Mouse (Mus musculus): Measurements from ENCODE around the gene Tbx19.

The Tbx19 gene

GRCm38 (mm10) chr1:165184178-165184577 is 23.6 kb upstream of the Tbx19 start:
- DNase-seq (ENCODE audit: low spot score in 2 of 2), result no peak

DNA sequence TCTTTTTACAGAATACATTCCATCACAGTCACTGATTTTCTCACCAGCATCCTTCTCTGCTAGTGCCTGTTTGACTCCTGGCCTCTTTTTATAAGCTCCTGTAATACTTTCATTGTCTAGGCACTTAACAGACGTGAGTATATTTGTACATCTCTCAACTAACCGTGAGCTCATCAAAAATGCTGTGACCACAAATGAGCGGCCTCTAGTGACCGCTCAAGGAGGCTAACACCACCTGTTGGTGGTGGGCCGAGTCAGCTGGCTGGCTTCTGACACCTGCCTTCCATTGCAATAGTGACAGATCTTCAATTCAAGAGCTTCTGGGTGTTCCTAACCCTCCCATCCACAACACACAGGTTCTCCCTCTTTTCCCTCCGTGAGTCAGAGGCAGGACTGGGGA is 22.8 kb upstream of the Tbx19 start:
- DNase-seq (ENCODE audit: low spot score in 2 of 2), result no peak

- DNase-seq (ENCODE audit: low spot score in 2 of 2), result no peak
Measured at GRCm38 (mm10) chr1:165179321-165179720, 18.7 kb upstream of the Tbx19 start.

DNA sequence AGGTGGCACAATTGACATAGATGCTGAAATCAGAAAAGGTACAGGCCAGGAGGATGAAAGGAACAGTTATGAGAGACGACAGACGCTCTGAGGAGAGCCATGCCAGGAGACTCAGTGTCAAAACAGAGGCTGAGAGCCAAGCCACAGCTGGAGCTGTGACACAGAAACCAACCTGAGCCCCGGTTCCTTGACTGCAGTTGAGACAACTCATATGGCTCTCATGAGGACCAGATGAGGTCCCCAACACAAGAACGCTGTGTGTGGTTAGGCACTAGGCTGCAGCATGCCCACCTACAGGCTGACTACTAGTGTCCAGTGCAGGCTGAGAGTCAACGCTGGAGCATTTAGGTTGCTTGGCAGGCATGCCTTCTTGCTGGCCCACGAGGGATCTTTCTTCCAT is 17.5 kb upstream of the Tbx19 start:
- DNase-seq (ENCODE audit: low spot score in 2 of 2), result no peak

GRCm38 (mm10) chr1:165174059-165174616 is 13.6 kb upstream of the Tbx19 start:
- DNase-seq (ENCODE audit: low spot score in 2 of 2), result no peak

DNA sequence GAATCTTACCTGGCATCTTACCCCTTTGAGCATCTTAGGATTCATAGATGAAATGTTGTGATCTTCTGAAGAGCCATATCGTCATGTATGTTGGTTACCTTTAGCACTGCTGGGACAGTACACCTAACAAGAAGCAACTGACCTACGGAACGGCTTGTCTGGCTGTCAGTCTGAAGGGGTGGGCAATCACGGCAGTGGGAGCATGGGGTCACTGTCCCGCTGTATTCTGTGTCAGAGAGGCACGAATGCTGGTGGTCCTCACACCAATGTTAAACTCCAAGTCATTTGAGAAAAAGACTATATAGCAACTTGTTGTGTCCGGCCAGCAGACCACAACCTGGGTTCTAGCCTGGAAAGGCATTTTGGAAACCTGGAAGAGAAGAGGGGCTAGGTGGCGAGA is 10.7 kb upstream of the Tbx19 start:
- DNase-seq (ENCODE audit: low spot score in 2 of 2), result no peak

DNA sequence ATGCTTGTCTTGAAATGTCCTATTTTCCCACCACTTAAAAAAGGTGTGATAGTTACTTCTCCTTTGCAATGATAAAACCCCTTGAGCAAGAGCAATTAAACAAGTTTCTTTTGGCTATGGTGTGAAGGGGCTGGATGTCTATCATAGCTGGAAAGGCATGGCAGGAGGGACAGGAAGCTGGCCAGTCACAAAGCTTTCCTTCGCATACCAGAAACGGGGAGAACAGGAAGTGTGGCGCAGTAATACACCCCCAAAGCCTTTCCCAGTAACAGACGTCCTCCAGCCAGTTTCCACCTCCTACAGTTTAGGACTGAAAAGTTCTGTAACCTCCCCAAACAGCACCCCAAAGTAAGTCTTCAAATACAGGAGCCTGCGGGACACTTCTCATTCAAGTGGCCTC is 9.6 kb upstream of the Tbx19 start:
- no peak for DNase-seq (ENCODE audit: low spot score in 2 of 2)

DNA sequence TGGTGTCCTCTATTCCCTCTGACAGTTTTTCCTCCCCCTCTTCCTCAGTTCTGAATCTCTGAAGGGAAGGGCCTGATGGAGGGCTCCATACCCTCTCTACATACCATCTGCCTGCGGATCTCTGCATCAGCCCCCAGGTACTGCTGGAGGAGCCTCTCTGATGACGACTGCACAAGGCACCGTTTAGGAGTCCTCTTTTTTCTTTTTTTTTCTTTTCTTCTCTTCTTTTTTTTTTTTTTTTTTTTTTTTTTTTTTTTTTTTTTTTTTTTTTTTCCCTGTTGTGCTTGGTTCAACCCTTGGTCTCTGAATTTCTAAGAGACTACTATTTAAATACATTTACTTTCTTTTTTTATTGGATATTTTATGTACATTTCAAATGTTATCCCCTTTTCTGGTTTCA is 8.9 kb upstream of the Tbx19 start:
- no peak for DNase-seq (ENCODE audit: low spot score in 2 of 2)

GRCm38 (mm10) chr1:165164920-165165319 is 4.3 kb upstream of the Tbx19 start:
- no peak for DNase-seq (ENCODE audit: low spot score in 2 of 2)

DNA sequence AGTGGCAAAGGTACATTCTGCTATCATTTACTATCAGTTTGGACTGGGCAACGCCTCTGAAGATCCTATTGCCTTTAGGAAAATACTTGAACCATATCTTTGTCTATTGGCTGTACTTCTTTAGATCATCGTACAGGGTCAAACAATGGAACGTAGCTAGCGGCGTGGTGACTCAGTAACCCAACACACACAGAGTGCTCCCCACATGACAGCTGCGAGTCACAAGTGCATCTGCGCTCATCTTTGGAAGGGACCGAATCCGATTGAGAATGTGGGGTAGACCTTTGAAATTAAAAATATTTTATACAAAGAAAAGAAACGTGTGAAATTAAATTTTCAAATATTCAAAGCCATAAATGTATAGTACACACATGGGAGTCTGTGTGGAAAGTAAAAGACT is 1.7 kb downstream of the Tbx19 start:
- no peak for DNase-seq (ENCODE audit: low spot score in 2 of 2)

DNA sequence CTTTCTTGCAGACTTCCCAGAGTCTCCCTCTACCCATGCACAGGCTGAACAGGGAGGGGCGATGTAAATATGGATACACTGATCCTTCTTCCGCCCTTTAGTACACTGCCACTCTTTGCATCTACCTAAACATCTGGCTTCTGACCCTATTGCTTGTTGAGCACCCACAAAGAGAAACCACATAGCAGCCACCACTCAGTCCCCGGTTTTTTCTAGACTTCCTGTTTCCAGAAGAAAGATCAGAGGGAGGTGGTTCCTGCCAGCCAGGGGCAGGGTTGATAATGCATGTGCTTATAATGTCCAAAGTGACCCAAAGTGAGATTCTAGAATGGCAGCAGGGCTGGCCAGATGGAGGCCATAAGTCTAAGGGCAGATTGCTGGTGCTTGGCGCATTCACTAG is 6.4 kb downstream of the Tbx19 start:
- no peak for DNase-seq (ENCODE audit: low spot score in 2 of 2)

DNA sequence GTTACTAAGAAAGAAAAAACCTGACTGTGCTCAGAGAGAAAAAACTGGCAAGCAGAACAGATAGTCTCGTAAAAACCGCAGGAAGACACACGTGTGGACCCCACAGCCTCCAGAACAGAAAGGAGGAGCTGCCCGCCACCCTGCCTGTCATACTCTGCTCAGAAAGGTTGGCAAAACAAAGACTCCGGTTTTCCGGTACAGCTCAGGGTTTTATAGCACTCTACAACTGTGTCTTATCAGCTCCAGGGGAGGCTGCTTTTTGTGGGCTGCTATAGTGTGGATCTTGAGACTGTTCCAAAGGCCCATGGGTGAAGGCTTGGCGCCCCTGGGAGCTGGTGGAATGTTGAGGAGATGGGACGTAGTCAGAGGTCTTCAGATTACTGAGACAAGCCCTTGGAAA is 9.4 kb downstream of the Tbx19 start:
- no peak for DNase-seq (ENCODE audit: low spot score in 2 of 2)

DNA sequence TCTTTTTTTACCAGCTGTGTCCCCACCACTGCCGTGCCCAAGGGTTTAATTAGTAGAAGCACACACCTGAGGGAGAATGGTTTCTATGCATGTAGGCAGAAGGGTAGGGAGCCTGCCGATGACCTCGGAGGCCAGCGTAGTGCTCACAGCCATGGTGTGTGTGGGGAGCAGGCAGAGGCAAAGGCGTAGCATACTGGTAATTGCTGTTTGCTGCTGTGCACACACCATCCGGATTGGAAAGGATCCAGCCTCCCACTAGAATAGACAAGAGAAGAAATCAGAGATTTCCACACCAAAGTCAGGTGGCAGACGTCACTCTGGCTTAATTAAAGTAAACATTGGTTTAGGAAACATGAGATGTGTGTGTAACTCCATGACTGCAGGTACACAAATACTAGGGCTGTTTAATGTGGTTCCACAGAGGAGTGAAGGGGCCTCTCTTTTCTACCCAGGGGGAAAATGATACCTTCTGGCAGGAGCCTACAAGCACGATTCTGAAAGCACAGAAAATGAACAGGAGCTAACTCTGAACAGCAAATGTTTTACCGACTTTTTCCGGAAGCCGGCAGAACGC is 18.1 kb downstream of the Tbx19 start:
- DNase-seq (ENCODE audit: low spot score in 2 of 2), result no peak

DNA sequence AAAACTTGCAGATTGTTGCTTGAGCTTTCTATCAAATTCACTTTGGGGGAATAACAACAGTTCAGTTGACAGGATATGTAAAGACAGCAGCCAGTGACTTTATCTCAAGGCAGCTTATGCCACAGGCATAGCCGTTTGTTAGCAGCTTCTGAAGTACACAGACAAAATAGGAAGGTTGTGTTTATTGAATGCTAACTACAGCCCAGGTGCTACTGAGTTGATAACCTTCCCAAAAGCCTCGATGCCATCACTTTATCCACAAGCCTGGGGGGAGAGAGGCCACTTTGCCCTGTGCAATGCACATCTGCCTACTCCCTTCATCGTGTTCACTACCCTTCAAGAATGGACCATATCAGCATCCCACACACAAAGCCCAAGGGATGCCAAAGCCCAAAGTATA is 20.3 kb downstream of the Tbx19 start:
- no peak for DNase-seq (ENCODE audit: low spot score in 2 of 2)

DNA sequence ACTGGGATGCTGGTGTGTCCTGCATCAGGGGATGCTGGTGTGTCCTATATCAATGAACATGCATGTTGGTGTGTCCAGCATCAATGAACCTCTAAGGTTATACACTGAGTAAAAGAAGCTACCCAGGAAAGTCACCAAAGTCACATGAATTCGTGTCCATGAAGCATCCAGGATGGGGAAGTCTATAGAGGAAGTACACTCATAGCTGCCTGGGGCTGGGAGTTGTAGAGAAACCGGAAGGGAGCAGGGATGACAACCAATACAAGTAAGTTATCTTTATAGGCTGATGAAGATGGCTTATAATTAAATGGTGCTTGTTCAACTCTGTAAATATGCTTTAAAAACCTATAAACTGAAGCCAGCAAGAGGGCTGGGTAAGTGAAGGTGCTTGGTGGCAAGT is 26.7 kb downstream of the Tbx19 start:
- no peak for DNase-seq (ENCODE audit: low spot score in 2 of 2)

- no peak for DNase-seq (ENCODE audit: low spot score in 2 of 2)
Measured at GRCm38 (mm10) chr1:165133279-165133678, 27.3 kb downstream of the Tbx19 start.

DNA sequence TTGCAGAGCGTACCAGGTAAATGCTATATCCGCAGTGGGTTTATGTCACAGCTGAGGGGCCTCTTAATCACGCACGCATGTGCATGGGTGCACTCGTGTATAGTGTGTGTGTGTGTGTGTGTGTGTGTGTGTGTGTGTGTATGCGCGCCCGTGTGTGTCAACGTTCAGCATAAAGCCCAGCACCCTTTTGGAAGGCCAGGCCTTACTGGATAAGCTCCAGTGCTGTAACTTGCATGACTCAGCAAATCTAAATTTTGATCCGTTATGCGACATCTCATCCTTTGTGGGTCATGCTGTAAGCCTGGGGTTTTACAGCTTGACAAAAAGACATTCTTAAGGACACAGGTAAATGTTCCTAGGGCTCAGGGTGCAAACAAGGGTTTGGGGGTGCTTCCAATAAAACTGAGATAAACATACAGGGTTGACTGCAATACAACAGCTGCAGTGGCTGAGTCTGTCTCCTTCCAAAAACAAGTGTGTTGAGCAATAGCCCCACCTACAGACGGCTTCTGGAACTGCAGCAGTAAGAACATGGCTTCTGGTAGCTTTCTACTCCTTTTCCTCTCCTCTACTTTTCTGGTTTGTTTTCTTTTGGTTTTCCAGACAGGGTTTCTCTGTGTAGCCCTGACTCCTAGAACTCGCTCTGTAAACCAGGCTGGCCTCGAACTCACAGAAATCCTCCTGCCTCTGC is 28.2 kb downstream of the Tbx19 start:
- DNase-seq (ENCODE audit: low spot score in 2 of 2), result peak; percentile 44 to 91

DNA sequence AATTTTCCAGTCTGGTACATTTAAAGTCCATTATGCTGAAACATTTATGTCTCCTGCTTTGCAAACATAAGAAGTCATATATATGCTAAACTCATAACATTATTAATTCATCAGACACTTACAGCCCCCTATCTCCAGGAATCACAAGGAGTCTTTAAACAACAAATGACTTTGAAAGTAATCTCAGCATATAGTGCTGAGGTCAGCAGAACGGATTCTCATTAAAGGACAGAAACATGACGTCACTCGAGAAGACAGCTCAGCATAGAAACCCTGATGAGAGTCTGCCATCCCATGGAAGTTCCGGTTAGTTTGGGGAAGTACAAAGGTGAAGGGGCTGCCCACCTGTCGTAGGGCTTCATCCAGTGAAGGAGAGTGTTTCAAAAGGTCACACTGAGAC is 31.0 kb downstream of the Tbx19 start:
- DNase-seq (ENCODE audit: low spot score in 2 of 2), result no peak

GRCm38 (mm10) chr1:165121096-165121495 is 39.5 kb downstream of the Tbx19 start:
- DNase-seq (ENCODE audit: low spot score in 2 of 2), result no peak

DNA sequence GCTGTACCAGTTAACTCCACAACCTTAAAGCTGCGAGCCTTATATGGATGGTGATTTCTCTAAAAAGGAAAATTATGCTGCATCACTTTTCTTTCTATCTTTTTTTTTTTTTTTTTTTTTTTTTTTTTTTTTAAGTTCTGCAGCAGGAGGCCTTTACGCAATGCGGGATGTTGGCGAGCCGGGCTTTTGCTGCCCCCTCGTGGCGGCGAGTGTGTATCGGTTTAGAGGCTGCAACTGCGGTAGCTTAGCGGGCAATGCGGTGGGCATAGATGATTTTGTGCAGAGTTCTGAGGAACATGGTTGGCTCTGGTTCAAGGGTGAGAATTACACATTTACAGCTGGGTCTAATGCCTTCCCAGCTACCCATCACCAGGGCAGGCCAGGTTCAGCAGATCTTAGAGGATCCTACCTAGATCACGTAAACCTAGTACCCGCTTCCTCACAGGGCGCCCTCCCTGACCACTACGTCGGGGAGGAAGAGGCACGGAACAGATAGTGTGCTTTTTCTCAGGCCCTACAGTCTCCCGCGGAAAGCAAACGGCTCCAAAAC is 40.1 kb downstream of the Tbx19 start:
- peak in 1 of 2 experiments; percentile 88 for DNase-seq (ENCODE audit: low spot score in 2 of 2)

DNA sequence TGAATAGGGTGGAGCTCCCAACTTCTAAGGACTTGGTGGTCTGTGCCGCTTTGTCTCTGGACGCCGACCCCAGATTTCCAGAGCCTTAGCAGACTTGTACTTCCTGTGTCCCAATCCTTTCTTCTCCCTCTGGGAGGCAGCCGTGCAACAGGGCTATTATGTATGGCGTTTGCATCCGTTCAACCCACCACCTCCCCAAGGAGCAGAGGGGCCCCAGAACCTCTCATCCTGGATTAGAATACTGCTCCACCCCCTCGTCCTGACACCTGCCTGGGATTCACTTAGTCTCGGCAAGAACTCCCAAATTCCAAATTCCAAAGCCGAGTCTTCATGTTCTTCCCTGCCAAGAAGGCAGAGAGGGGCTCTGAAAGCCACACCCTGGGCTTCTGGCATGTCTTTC is 40.8 kb downstream of the Tbx19 start:
- no peak for DNase-seq (ENCODE audit: low spot score in 2 of 2)

DNA sequence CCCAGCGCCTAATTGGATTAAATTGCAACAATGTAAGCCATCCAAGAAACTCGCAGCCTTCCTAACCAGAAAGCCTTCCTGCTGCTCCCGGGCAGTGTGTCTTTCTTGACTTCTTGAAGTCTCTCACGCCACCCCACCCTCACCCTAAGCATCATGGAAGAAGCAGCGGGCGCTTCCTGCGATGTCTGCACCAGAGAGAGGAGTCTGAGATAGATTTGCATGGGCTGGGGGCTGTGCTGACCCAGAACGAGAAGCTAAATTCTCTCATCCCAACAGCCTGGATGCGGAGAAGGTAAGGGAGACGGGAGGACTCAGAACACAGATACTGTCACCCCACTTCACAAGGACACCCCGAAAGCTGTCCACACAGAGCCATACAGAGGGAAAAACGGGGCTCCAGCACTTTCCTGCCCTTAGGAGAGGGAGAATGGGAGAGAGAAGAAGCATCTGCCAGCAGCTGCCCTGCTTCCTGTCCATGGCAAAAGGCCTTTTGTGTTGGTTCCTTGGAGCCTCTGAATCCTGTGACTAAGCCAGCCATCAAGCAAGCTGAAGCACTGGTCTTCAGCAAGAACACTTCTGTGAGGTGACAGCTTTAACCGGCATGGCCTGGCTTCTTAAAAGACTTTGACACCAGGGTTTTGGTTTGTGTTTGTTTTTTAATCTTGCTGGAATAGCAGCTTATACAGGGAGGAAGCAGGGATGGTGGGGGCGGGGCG is 41.4 kb downstream of the Tbx19 start:
- DNase-seq (ENCODE audit: low spot score in 2 of 2), result no peak

All from left cerebral cortex, adult 9 months (tissue).